Mouse (Mus musculus) liver, adult 2 months (tissue): Measurements from ENCODE around the gene Nfia.

ENCODE experiments used
- CTCF ChIP-seq: fragments of 200-500 bp; IDR thresholded peaks from 2 replicates; pipeline ENCODE4 v1.5.1; 2011; ENCODE audit warnings: low read depth, low read length, control low read depth
- POLR2A ChIP-seq: fragments of 200-500 bp; IDR thresholded peaks from 2 replicates; pipeline ENCODE4 v1.6.1; 2011; ENCODE audit warnings: low read length, control low read depth; ENCODE audit not compliant: insufficient read depth; ENCODE audit errors: extremely low read depth

DNA sequence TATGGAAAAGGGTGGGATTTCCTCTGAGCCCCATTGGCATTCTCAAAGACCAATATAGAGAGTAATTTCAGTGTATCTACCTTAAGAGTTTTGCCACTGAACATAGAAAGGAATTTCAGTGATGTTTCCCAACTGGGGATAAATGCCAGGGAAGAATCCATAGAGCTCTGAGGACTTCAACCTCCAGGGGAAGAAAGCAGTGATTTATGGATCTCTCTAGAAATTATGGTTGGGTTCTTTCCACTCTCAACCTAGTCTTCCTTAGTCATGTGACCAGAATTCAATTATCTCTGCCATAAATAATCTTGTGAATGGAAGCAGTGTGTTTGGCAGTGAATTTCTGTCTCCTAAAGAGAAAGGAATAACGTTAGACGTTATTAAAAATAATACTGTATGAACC, 85.0 kb downstream of the Nfia start:
- no peak for TF ChIP-seq POLR2A
- no peak for TF ChIP-seq CTCF
